Mouse (Mus musculus) heart, adult 2 months (tissue): ENCODE data around the gene Nbea. TPM values are rescaled to one million over a fixed set of nuclear protein-coding genes. Genes with fewer than 3 reads are reported as not detected.

Experiments used
- DNase-seq, 2 experiments: peaks; one replicate each; pipeline ENCODE4 v3.0.0; 2021
- H3K27ac ChIP-seq: fragments of 200-600 bp; 2 replicates; pipeline ENCODE4 v1.8.1; 2022
- H3K27me3 ChIP-seq: fragments of 200-500 bp; 2 replicates; pipeline ENCODE4 v1.6.1; 2012; ENCODE audit warnings: mild to moderate bottlenecking, low read length, inconsistent platforms, mixed read lengths; ENCODE audit not compliant: control insufficient read depth, insufficient read depth
- H3K36me3 ChIP-seq: fragments of 200-500 bp; 2 replicates; pipeline ENCODE4 v1.6.1; 2012; ENCODE audit warnings: low read length, inconsistent platforms; ENCODE audit not compliant: control insufficient read depth, insufficient read depth
- H3K4me1 ChIP-seq: fragments of 200-500 bp; 2 replicates; pipeline ENCODE4 v1.6.1; 2011; ENCODE audit warnings: low read length; ENCODE audit not compliant: control insufficient read depth, insufficient read depth
- H3K4me3 ChIP-seq: fragments of 200-600 bp; 2 replicates; pipeline ENCODE4 v1.8.1; 2022
- H3K79me2 ChIP-seq: fragments of 200-500 bp; replicated peaks from 2 replicates; pipeline ENCODE4 v1.6.1; 2012; ENCODE audit warnings: mild to moderate bottlenecking, inconsistent platforms, low read length, moderate library complexity, mixed read lengths; ENCODE audit not compliant: control insufficient read depth, insufficient read depth
- H3K9ac ChIP-seq: fragments of 200-500 bp; 2 replicates; pipeline ENCODE4 v1.6.1; 2012; ENCODE audit warnings: low read depth, mild to moderate bottlenecking, control low read depth, inconsistent platforms, low read length, mixed read lengths
- CTCF ChIP-seq: fragments of 200-600 bp; IDR thresholded peaks from 2 replicates; pipeline ENCODE4 v1.8.1; 2022; ENCODE audit warnings: antibody characterized with exemption, mild to moderate bottlenecking, moderate library complexity
- EP300 ChIP-seq: fragments of 200-500 bp; IDR thresholded peaks from 2 replicates; pipeline ENCODE4 v1.6.1; 2011; ENCODE audit warnings: low read depth, low read length, control low read depth; ENCODE audit not compliant: insufficient read depth
- POLR2A ChIP-seq: fragments of 200-500 bp; IDR thresholded peaks from 2 replicates; pipeline ENCODE4 v1.6.1; 2011; ENCODE audit warnings: mild to moderate bottlenecking, low read depth, low read length, control low read depth; ENCODE audit not compliant: insufficient read depth
- WGBS: fragments of 180-500 bp; shearing (Covaris S2); methylation state at CpG from one replicate; pipeline ENCODE4 v1.1.7; 2018; 5-methylcytosine and 5-hydroxymethylcytosine counted together
- intact Hi-C: fragments of 180-260 bp; cut with DNase I; formaldehyde crosslinking; loops from one replicate; pipeline ENCODE4 v1.15.1; 2025
- polyA plus RNA-seq: library from polyadenylated mRNA; depleted of rRNA; stranded (reverse); fragments of >200 nt; gene quantifications from 2 replicates; pipeline ENCODE4 v1.2.3, GENCODE M21; 2012
- total RNA-seq, 2 experiments: library from RNA; stranded (reverse); gene quantifications; 2 replicates each; pipeline ENCODE4 v1.2.3; 2021

The Nbea gene
- total and polyA plus RNA-seq, 3 experiments, result 6.2 to 12.4 (median 11.9) TPM

DNA sequence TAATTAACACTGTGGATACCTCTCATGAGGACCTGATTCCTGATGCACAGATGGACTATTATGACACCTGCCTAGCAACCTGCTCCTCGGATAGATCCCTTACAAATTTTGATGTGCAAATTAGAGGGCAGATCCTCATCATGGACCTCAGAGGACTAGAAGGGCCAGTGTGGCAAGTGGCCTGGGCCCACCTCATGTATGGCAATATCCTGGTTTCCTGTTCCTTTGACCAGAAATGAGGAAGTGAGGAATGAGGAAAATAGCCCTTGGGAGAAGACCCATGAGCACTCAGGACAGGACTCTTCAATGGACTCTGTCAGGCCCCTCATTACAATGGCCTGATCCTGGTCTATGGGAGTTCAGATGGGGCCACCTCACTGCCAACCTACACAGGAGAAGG, 336.4 kb downstream of the Nbea start:
- no peaks in the 10 kb centered on the region for H3K36me3 ChIP-seq
- H3K27ac ChIP-seq, result no peak overlapping the region
- no peaks in the 10 kb centered on the region for H3K4me1 ChIP-seq

DNA sequence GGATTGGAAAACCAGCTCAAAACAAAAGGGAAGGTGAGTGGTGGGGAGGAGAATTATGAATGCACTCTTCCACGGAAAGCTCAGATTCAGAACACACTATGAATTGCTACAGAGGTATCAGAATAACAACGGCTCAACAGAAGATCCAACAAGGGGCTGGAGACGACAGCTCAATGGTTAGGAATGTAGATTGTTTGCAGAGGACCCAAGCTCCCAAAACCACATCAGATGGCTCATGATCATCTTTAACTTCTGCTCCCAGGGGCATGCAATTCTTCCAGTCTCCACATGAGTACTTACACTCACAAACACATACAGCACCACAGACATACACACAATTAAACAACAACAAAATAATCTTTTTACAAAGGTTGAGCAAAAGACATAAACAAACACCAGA, 346.3 kb downstream of the Nbea start:
- no peak overlapping the region for H3K4me3 ChIP-seq
- no peak for DNase-seq
- H3K27ac ChIP-seq, result no peak overlapping the region
- no peaks in the 10 kb centered on the region for H3K27me3 ChIP-seq
- H3K9ac ChIP-seq, result no peak overlapping the region
- no peaks in the 10 kb centered on the region for H3K4me1 ChIP-seq
- TF ChIP-seq POLR2A (no peak), CTCF (no peak), EP300 (no peak)
- WGBS, result 83% methylated on average over 3 of the region's 3 CpGs
- no peaks in the 10 kb centered on the region for H3K36me3 ChIP-seq
- H3K79me2 ChIP-seq, result no peaks in the 10 kb centered on the region
- intact Hi-C loops, result no loop called here

More for the DNA sequence above, 336.4 kb downstream of the Nbea start:
- WGBS, result 89% methylated on average over 1 of the region's 1 CpGs
- no peaks in the 10 kb centered on the region for H3K79me2 ChIP-seq
- TF ChIP-seq POLR2A, result no peak
- TF ChIP-seq EP300, result no peak
- TF ChIP-seq CTCF, result no peak
- H3K27me3 ChIP-seq, result no peaks in the 10 kb centered on the region
- DNase-seq, result no peak
- intact Hi-C loops, result no loop called here
- no peak overlapping the region for H3K4me3 ChIP-seq
- H3K9ac ChIP-seq, result no peak overlapping the region

DNA sequence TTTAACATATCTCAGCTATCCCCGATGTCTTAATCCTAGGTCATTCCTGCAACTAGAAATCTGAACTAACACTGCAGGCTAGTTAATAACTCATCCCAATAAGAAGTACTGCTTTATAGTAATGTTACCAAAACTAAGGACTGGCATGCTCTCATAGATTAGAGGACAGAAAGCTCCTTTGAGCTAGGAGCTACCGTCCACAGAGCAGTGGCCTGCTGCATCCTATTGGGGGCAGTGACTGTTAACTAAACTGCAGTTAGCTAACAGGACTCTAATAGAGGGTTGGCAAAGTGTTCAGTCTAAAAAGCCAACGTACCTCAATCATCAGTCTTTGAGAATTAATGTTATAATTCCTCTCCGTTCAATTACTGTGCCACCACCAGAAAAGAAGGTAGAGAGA, 348.3 kb downstream of the Nbea start:
- Histone ChIP-seq H3K27ac (no peak overlapping the region), H3K4me1 (no peaks in the 10 kb centered on the region), H3K27me3 (no peaks in the 10 kb centered on the region), H3K4me3 (no peak overlapping the region), H3K79me2 (no peaks in the 10 kb centered on the region), H3K9ac (no peak overlapping the region), H3K36me3 (no peaks in the 10 kb centered on the region)
- TF ChIP-seq EP300, result no peak
- no peak for TF ChIP-seq POLR2A
- peak; percentile 38 for TF ChIP-seq CTCF
- WGBS, result 54% methylated on average over 4 of the region's 4 CpGs
- intact Hi-C loops, result no loop called here
- DNase-seq, result no peak

DNA sequence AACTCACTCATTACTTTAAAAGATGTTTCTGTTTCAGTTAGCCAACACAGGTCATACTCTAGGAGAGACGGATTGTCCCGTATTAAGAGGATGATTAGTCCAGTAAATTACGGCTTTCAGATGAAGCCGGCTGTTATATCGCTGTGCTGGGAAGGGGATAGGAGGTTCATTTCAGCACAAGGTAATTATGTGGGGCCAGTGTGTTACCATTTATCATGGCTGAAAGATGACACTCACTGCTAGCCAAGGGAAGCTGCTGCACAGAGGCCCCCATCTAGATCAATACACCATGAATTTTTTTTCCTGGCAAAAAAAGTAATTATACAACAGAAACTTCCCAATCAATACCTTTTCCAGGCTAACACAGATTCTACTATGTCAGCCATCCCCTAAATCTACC, 353.3 kb downstream of the Nbea start:
- Histone ChIP-seq H3K27ac (no peak overlapping the region), H3K4me1 (peaks cover 1% of the 10 kb centered on the region), H3K4me3 (no peak overlapping the region), H3K36me3 (no peaks in the 10 kb centered on the region), H3K27me3 (no peaks in the 10 kb centered on the region), H3K79me2 (no peaks in the 10 kb centered on the region), H3K9ac (no peak overlapping the region)
- intact Hi-C loops, result no loop called here
- DNase-seq, result no peak
- WGBS, result 94% methylated on average over 5 of the region's 5 CpGs
- no peak for TF ChIP-seq POLR2A
- no peak for TF ChIP-seq CTCF
- TF ChIP-seq EP300, result no peak

DNA sequence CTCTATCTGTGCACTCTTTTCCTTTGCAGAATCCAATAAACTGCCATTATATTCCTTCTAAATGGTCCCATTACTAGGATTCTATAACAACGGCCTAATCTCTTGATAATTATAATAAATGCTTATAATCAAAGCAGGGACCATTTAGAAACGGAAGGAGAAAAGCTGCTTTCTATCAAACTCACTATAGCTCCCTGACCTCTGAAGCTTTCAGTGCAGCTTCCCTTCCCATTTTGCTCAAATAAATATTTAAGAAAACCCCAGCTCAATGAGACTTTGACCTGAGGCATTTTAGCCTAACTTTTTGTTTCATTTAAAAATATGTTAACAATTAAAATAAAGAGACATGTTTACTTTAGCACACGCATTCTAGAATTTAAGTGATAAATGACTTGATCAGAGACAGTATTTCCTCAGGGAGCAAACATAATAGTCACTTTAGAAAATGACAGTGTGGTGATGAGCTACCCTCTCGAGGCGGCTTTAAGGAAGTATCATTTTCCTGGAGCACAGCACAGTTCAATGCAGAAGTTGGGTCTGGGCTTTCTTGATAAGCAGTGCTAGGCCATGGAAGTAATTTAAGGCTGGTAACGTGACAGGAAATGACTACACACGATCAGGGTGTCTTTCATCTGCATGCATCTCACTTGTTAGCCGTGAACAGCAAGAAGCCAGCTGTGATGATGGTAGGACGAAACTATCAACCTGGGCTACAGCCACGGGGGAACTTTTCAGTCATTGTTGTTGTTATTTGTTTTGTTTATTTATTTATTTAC, 354.8 kb downstream of the Nbea start:
- no peak overlapping the region for H3K4me3 ChIP-seq
- intact Hi-C loops, result no loop called here
- H3K27me3 ChIP-seq, result no peaks in the 10 kb centered on the region
- peaks cover 1% of the 10 kb centered on the region for H3K4me1 ChIP-seq
- TF ChIP-seq CTCF, result no peak
- TF ChIP-seq POLR2A, result no peak
- TF ChIP-seq EP300, result no peak
- H3K36me3 ChIP-seq, result no peaks in the 10 kb centered on the region
- 45% methylated on average over 10 of the region's 10 CpGs for WGBS
- no peak overlapping the region for H3K9ac ChIP-seq
- no peak for DNase-seq
- H3K27ac ChIP-seq, result no peak overlapping the region
- H3K79me2 ChIP-seq, result no peaks in the 10 kb centered on the region

DNA sequence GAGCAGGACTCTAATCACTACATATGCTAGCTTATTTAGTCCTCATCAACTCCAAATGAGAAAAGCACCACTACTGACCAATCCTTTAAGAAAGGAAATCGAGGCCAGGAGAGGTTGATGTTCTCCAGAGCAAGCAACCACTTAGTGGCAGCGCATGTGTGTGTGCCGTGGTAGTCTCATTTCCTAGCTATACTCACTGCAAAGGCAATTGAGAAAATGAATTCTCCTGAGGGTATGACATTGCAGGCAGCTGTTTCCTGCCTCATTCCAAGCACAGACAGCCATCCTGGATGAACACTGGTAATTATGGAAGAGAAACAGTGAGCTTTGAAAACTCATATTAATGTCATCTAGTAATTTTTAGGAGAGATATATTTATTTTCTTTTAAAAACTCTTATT, 358.6 kb downstream of the Nbea start:
- TF ChIP-seq EP300, result no peak
- TF ChIP-seq CTCF, result no peak
- TF ChIP-seq POLR2A, result no peak
- Histone ChIP-seq H3K27me3 (no peaks in the 10 kb centered on the region), H3K9ac (no peak overlapping the region), H3K36me3 (no peaks in the 10 kb centered on the region), H3K27ac (no peak overlapping the region), H3K4me3 (no peak overlapping the region), H3K4me1 (peaks cover 1% of the 10 kb centered on the region), H3K79me2 (no peaks in the 10 kb centered on the region)
- intact Hi-C loops, result no loop called here
- 26% methylated on average over 3 of the region's 3 CpGs for WGBS
- DNase-seq, result peak in 1 of 2 experiments; percentile 5
